Mouse (Mus musculus): Measurements from ENCODE around the gene Sptbn2.
"Not testable (repeated sequence)": the region's sequence is repeated elsewhere in the genome, so short reads cannot be mapped to it uniquely, and the experiment has no call there.

The Sptbn2 gene

DNA sequence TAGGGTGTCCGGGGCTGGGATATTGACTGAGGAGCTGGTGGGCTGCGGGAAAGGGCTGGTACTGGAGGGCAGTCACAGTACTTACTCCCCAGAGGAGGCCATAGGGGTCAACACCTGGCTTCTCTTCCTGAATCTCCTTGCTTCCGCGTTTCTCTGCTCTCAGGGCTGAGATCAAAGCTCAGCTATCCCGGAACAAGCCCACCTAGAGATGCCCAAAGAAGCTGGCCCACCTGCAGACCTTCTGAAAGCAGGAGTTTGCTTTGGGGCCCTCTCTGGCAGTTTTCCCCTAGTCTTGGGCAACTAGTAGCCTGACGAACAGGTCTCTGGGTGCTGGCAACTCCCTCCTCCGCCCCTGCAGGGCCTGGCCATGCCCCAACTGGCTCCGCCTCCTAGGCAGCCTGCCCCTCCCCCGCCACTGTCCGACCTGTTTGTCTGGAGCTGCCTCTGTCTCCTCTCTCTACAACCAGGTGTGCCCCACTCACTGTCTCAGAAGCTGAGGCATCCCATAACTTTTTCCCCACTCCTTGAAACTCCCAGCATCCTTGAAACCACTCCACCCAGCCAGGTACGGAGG, 9.8 kb downstream of the Sptbn2 start:
- peak; percentile 82 for DNase-seq (ENCODE audit: low spot score)

DNA sequence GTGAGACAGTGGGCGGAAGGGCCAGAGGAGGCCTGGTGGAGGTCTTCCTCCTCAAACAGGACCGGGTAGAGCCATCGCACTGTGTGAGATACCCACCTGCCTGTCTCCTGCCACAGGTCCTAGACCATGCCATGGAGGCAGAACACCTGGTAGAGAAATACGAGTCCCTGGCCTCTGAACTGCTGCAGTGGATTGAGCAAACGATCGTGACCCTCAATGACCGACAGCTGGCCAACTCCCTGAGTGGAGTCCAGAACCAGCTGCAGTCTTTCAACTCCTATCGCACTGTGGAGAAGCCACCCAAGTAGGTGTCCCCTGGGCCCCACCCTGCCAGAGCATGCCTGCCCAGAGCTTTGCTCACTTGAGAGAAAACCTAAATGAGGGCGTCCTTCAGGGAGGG, 18.2 kb downstream of the Sptbn2 start:
- DNase-seq (ENCODE audit: low spot score) = no peak

DNA sequence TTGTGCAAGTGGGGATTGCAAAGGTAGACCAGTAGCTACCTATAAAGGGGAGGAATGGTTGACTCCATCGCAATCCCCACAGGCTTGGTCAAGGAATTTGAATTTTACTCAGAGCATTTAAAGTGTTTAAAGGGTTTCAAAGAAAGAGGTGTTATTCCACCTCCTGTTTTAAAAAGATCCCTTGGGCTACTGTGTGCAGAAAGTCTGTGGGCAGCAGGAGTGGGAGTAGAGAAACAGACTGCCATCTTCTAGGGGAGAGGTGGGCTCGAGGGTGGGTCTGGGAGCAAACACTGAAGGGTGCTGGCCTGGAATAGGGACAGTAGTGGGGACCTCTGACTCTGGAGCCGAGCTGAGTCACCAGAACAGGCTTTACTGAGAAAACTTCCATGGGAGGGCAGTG, 22.1 kb downstream of the Sptbn2 start:
- DNase-seq (ENCODE audit: low spot score) = no peak

DNA sequence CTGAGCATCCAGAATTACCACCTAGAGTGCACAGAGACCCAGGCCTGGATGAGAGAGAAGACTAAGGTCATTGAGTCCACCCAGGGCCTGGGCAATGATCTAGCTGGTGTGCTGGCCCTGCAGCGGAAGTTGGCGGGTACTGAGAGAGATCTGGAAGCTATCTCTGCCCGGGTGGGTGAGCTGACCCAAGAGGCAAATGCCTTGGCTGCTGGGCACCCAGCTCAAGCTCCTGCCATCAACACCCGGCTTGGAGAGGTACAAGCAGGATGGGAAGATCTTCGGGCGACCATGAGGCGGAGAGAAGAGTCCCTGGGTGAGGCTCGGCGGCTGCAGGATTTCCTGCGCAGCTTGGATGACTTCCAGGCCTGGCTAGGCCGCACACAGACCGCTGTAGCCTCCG, 26.9 kb downstream of the Sptbn2 start:
- DNase-seq (ENCODE audit: low spot score) = no peak

DNA sequence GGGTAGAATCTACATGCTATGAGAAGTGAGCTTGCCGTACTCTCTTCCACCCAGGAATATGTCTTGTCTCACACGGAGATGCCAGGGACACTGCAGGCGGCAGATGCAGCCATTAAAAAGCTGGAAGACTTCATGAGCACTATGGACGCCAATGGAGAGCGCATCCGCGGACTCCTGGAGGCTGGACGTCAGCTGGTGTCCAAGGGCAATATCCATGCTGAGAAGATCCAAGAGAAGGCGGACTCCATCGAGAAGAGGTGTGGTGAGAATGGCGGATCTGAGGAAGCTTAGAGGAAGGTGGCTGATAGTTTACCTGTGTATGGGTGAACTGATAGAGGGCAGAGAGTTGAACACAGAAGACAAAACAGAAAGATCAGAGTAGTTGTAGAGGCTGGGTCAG, 28.1 kb downstream of the Sptbn2 start:
- no peak for DNase-seq (ENCODE audit: low spot score)

DNA sequence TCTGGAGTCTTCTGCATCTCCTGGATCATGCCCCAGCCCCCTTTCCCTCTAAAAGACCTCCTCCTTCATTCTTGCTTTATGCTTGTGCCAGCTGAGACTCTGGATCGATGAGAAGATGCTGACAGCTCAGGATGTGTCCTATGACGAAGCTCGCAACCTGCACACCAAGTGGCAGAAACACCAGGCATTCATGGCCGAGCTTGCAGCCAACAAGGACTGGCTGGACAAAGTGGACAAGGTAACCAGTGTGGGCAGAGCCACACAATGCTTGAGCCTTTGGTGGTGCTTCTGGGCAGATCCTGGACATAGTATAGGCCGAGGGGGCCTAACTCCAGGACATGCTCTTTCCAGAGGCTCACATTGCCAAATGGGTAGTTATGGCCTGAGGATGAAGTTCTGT, 28.8 kb downstream of the Sptbn2 start:
- no peak for DNase-seq (ENCODE audit: low spot score)

DNA sequence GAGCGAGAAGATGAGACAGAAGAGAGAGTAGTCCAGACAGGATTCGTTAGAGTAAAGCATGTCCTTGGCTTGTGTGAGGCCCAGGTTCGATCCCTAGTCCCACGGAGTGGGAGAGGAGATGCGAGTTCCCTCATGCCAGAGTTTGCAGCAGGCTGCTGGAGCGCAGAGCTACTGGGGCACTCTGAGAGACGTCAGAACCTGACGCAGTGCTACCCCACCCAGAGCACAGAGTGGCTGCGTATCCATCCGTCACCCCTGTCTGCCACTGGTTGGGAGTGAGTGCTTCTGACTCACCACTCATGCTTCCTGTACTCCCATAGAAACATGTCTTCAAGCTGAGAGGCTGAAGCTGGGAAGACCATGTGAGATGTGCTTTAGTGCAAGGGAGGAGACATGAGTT, 30.5 kb downstream of the Sptbn2 start:
- DNase-seq (ENCODE audit: low spot score) = no peak

DNA sequence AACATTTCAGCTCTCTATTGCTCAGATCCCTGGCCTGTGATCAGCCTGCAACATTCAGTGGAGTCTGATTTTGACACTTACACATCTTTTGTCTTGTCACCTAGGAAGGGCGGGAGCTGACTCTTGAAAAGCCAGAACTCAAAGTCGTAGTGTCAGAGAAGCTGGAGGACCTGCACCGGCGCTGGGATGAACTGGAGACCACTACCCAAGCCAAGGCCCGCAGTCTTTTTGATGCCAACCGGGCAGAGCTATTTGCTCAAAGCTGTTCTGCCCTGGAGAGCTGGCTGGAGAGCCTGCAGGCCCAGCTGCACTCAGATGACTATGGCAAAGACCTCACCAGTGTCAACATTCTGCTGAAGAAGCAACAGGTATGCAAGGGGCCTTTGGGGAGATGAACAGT, 31.3 kb downstream of the Sptbn2 start:
- no peak for DNase-seq (ENCODE audit: low spot score)

DNA sequence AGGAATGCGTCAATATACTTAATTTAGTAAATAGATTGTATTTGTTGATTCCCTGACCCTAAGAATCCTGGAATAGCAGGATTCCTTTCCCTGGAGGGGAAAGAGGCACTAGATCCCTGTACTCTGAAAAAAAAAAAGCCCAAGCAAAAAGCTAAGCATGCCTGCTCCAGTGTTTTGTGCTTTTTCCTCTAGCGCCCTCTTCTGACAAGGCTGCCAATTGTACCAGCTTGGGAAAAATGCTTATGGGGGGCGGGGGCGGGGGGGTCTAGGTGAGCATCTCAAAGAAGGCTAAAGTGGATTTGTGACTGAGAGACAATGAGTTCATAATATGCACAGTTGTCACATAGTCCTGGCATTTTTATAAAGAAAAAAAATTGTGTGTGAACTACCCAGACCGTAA, 32.6 kb downstream of the Sptbn2 start:
- DNase-seq (ENCODE audit: low spot score) = no peak

DNA sequence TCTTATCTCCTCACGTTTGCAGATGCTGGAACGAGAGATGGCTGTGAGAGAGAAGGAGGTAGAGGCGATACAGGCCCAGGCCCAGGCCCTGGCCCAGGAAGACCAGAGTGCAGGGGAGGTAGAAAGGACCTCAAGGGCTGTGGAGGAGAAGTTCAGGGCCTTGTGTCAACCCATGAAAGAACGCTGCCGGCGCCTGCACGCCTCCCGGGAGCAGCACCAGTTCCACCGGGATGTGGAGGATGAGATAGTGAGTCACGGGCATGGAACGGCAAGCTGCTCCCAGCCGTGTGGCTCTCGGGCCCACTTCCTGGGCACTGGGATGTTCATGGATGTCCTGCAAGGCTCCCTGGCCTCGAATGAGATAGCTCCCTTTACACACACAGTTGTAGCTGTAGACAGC, 33.1 kb downstream of the Sptbn2 start:
- DNase-seq (ENCODE audit: low spot score) = no peak

DNA sequence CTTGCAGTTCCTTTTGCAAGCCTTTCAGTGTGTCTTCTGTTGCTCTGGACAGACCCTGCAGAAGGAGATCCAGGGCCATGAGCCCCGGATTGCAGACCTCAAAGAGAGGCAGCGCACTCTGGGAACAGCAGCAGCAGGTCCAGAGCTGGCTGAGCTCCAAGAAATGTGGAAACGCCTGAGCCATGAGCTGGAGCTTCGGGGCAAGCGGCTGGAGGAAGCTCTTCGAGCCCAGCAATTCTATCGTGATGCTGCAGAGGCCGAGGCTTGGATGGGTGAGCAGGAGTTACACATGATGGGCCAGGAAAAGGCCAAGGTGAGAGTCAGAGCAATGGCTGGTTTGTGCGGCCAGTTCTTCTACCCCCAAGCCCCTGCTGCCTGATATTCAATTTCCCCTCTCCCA, 34.1 kb downstream of the Sptbn2 start:
- no peak for DNase-seq (ENCODE audit: low spot score)

DNA sequence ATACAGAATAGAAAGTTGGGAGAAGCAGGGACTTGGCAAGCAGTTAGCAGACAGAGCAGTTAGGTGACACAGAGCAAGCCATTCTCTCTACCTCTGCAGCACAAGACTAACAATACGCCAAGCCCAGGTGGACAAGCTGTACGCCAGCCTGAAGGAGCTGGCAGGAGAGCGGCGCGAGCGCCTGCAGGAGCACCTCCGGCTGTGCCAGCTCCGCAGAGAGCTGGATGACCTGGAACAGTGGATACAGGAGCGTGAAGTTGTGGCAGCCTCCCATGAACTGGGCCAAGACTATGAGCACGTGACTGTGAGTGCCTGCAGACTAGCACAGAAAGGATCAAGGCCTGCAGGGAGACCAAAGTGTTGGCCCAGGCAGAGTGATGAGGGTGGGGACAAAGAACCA, 34.7 kb downstream of the Sptbn2 start:
- no peak for DNase-seq (ENCODE audit: low spot score)

DNA sequence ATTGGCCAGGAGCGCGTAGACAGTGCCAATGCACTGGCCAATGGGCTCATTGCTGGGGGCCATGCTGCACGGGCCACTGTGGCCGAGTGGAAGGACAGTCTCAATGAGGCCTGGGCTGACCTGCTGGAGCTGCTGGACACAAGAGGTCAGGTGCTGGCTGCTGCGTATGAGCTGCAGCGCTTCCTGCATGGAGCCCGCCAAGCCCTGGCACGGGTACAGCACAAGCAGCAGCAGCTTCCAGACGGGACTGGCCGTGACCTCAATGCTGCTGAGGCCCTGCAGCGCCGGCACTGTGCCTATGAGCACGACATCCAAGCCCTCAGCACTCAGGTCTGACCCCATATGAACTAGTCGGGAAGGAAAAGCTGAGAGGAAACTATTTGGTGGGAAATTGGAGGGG, 35.6 kb downstream of the Sptbn2 start:
- no peak for DNase-seq (ENCODE audit: low spot score)

DNA sequence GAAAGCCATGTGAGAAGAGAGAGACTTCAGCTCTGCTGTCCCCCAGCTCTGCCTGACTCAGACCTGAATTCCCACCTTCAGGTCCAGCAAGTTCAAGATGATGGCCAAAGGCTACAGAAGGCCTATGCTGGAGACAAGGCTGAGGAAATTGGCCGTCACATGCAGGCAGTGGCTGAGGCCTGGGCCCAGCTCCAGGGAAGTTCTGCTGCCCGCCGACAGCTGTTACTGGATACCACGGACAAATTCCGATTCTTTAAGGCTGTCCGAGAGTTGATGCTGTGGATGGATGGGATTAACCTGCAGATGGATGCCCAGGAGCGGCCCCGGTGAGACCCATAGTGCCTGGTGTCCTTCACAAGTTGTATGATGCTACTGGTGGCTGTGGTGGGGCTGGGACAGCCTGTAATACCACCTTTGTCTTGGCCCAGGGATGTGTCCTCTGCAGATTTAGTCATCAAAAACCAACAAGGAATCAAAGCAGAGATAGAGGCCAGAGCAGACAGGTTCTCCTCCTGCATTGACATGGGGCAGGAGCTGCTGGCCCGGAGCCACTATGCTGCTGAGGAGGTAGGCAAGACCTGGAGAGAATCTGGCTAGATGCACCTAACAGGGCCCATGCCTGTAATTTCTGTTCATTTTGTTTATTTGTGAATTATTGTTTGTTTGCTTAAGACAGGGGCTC, 36.8 kb downstream of the Sptbn2 start:
- DNase-seq (ENCODE audit: low spot score) = no peak

DNA sequence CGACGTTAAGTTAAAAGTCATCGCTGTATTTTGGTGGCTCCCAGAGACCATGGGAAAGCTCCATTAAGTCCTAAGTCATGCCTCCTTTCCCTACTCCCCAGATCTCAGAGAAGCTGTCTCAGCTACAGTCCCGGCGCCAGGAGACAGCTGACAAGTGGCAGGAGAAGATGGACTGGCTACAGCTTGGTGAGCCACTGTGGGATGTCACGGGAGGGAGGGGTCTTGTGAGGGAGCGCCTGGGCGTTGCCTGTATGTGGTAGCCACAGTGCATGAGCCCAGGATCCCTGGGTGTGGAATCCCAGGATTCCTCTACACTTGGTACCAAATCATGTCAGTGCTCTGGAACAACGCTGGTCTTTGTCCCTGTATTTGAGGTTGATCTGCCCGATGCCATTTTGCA, 37.5 kb downstream of the Sptbn2 start:
- no peak for DNase-seq (ENCODE audit: low spot score)

DNA sequence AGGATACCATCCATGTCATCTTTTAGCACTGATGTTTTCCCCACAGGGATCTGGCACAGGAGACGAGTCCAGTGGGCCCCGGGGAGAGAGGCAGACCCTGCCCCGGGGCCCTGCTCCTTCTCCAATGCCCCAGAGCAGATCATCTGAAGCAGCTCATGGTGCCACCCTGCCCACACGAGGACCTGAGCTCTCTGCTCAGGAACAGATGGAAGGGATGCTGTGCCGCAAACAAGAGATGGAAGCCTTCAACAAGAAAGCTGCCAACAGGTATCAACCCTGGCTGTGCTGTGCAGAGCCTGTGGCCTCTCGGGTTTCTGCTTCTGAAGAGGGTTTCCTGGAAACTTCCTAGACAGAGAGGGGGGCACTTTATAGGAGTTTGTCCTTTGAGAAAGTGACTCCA, 39.0 kb downstream of the Sptbn2 start:
- DNase-seq (ENCODE audit: low spot score) = no peak

DNA sequence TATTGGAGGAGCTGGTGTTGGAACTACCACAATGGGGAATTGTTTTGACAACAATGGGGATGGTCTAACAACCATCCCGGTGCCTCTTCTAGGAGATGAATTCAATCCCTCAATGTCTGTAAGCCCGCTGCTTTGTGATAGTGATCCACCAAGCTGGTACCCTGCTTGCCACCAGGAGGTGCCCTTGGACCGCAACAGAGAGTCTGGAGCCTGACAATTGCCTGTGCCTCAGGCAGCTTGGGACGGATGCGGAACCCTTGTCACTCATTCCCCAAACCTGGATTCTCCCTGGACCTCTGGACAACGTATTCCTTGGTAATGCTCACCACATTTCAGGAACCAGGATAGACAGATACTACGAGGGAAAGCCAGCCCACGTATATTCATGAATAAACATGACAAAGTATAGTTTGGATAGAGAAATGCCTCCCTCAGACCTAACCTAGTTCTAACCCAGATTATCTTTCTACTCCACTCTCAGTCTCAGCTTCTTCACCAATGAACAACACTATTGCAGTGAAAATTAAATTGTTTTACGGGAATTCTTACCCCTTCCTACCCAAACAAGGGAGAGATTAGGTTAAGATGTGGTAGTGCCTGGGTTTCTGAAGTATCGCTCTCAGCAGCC, 44.7 kb downstream of the Sptbn2 start:
- DNase-seq (ENCODE audit: low spot score) = peak; percentile 79

DNA sequence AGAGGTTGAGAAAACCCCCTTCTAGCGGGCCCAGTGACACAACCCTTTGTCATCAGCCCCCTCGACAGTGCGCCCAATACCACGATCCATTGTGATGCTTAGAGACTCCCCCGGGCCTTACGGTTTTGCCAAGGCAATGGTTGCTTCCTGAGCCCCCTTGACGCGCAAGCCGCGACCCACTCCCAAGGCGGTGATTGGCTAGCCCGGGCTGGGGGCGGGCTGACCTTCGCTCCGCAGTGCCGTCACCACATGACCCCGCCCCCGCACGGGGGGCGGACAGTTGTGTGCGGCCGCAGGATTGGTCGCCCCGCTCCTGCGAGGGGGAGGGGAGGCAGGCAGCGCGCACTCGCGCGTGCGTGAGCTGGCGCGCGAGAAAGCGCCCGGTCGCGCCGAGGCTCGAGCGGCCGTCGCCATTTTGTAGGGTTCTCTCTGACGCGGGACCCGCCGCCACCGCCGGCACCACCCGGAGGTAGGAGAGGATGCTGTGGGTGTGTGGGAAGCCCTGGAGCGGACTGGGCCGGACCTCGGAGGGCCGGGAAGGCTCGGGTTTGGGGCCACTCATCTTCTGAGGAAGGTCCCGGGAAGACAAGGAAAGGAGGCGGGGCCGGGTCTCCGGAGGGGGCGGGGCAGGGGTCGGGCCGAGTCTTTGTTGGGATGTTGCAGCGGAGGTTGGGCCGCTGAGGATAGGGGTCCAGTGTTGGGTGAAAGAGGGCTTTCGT, 45.4 kb downstream of the Sptbn2 start, which contains the start of gene Rbm4b:
Gene Rbm4b, plus strand, starts transcription at position 305 of the 719 bp plus-strand sequence.
- DNase-seq (ENCODE audit: low spot score) = peak; percentile 96

DNA sequence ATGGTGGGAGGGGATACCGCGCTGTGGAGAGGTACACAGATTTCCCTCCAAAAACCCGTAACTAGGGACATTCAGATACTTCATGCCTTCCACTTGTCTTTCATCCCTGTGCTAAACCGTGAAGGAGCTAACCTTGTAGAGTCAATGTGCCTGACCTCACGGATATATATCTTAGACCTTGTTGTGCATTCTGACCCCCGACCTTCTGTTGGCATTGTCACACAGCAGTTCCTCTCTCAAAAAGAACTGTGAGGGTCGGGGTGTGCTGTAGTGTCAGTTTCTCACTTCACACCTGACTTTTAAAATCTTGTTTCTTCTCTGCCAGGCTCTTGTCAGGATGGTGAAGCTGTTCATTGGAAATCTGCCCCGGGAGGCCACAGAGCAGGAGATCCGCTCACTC, 46.0 kb downstream of the Sptbn2 start:
- no peak for DNase-seq (ENCODE audit: low spot score)

DNA sequence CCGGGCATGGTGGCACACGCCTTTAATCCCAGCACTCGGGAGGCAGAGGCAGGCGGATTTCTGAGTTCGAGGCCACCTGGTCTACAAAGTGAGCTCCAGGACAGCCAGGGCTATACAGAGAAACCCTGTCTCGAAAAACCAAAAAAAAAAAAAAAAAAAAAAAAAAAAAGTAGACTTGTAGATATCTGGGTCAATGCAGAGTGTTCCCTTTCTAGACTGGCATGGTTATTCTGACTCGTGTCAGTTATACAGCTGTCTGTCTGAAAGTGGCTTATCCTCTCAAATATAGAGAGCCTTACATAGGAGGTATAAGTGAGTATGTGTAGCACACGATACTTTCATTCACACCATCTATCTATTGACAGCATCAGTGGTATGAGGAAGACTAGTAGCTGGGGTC, 49.6 kb downstream of the Sptbn2 start:
- DNase-seq (ENCODE audit: low spot score) = not testable (repeated sequence)

DNA sequence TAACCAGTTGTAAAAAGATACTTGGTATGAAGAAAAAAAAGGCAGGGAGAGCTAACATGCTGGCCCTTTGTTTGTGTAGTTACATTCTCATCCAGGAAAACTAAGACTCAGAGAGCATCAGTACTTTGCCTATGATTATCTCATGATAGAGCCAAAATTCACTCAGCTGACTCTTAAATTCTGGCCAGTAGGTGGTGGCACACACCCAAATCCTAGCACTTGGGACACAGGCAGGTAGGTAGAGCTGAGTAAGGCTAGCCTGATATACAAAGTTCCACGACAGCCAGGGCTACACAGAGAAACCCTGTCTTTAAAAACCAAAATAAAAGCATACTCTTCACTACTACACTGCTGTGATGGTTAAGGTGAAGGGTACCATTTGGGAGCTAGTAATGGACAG, 51.9 kb downstream of the Sptbn2 start:
- DNase-seq (ENCODE audit: low spot score) = no peak

DNA sequence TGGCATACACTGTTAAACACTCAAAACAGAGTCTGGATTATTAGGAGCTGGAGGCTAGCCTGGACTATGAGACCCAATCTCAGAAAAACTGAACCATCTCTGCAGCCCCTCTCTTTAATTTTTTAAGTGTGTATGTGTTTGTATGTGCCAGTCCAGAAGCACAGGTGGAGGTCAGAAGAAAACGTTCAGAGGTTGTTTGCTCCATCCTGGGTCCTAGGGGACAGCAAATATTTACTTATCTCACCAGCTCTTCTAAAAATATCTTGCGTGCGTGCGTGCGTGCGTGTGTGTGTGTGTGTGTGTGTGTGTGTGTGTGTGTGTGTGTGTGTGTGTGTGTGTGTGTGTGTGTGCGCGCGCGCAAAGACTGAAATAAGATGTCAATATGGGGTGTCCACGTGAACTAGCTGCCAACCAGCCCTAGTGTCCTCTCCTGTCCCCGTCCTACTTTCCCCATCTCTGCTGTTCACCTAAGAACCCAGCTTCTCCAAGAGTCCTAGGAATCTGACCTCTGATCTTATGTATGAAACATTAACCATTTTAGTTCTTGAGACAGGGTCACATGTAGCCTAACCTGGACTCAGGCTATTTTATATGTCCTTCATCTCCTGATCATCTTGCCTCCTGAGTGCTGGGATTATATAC, 56.7 kb downstream of the Sptbn2 start:
- no peak for DNase-seq (ENCODE audit: low spot score)

DNA sequence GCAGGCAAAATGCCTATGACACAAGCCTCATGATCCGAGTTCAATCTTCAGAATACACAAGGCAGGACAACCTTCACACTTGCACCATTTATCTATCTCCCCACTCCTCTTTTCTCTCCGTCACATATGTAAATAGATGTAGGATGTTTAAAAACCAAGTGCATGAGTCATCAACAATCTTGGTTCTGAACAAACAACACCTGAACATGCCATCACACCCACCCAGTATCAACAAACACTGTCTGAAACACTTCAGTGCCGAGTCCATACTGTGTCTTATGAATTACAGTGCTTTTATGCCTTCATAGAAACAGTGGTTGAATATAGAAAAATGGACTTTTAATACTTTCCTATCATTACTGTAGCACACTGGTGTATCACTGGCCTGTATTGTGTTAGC, 61.8 kb downstream of the Sptbn2 start:
- no peak for DNase-seq (ENCODE audit: low spot score)

All from urinary bladder, postnatal 25 days (tissue).